Comparison of ENCODE assay signal across 14 mouse cellular contexts in the genomic region with DNA sequence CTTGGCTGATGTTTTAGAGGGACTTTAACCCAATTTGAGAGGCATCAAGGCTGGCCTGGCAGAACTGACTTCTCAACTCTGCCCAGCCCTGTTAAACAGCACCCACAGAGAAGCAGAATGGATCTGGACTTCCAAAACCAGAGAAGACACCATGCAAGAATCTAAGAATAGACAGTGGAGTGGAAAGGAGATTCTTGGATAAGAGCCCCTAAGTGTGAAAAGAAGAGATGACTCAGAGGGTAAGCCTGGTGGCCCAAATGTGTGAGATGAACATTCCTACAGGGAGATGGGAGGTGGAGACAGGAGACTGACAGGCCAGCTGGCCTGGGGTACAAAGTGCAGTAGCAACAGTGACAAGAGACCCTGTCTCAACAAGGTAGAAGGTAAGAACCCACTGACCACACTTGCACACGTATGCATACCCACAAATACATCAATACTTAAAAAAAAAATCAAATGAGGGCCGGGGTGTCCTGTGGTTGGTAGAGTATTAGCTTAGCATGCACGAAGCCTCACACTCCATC. TPM values are rescaled to one million over a fixed set of nuclear protein-coding genes. Genes with fewer than 3 reads are reported as not detected.
DNase-seq lines count a peak whose midpoint lies in the region; ATAC-seq and TF ChIP-seq lines count a peak whose summit lies in the region.
"Had no signal": no experiment of that assay in that cellular context is flagged by ENCODE, and none has a peak within 500 bp of the region (broad histone marks: within the 10 kb centered on the region; RNA-seq: fewer than 3 reads in every experiment).

No protein-coding gene starts in this region.

- no peak for TF ChIP-seq CTCF in hindbrain, postnatal 0 days (IDR thresholded peaks at IDR 0.05; ENCODE audit: low read depth)
- 0 out of 2 replicates have a peak, but pooled peaks have one; percentile 2 for TF ChIP-seq CTCF in bone marrow macrophage, adult 2 months (IDR thresholded peaks at IDR 0.05; ENCODE audit: low read depth, low read length)

- H3K4me3 ChIP-seq in heart, embryonic 11.5 days (ENCODE audit: low read depth, low read length): no peak overlapping the region
- H3K4me3 ChIP-seq in hindbrain, postnatal 0 days (ENCODE audit: low read length): no peak overlapping the region
- no peak overlapping the region; the same call in 1 of the 2 replicates for H3K4me3 ChIP-seq in hindbrain, embryonic 16.5 days (ENCODE audit: low read length)
- H3K4me3 ChIP-seq in bone marrow macrophage, adult 2 months (ENCODE audit: insufficient read depth, low read length): no peak overlapping the region
- H3K4me3 ChIP-seq in limb, embryonic 13.5 days: no peak overlapping the region
- H3K4me3 ChIP-seq in kidney, embryonic 15.5 days (replicated peaks): no peak overlapping the region
- H3K4me3 ChIP-seq: layer of hippocampus, adult 2 months; liver, embryonic 13.5 days had no signal

- H3K9me3 ChIP-seq in heart, embryonic 11.5 days (replicated peaks; ENCODE audit: control insufficient read depth, low read length): no peaks in the 10 kb centered on the region
- H3K9me3 ChIP-seq in hindbrain, postnatal 0 days (ENCODE audit: low read length): no peaks in the 10 kb centered on the region
- H3K9me3 ChIP-seq in hindbrain, embryonic 16.5 days (ENCODE audit: control insufficient read depth, low read length): no peaks in the 10 kb centered on the region
- no peaks in the 10 kb centered on the region for H3K9me3 ChIP-seq in limb, embryonic 13.5 days
- H3K9me3 ChIP-seq in kidney, embryonic 15.5 days (replicated peaks): no peaks in the 10 kb centered on the region
- H3K9me3 ChIP-seq: G1E; liver, embryonic 13.5 days had no signal

- H3K27me3 ChIP-seq in heart, embryonic 11.5 days (ENCODE audit: control insufficient read depth, insufficient read depth, low read length): peaks cover 56% of the 10 kb centered on the region
- H3K27me3 ChIP-seq in hindbrain, postnatal 0 days (ENCODE audit: insufficient read depth, low read length): peaks cover 7% of the 10 kb centered on the region
- peaks cover 26% of the 10 kb centered on the region for H3K27me3 ChIP-seq in hindbrain, embryonic 16.5 days (replicated peaks; ENCODE audit: control insufficient read depth, insufficient read depth, low read length)
- peaks cover 72% of the 10 kb centered on the region for H3K27me3 ChIP-seq in limb, embryonic 13.5 days
- peaks cover 62% of the 10 kb centered on the region for H3K27me3 ChIP-seq in kidney, embryonic 15.5 days

- ATAC-seq in heart, embryonic 11.5 days (replicated peaks; ENCODE audit: insufficient number of reproducible peaks, low FRiP score, low TSS enrichment): no peak
- no peak for ATAC-seq in hindbrain, postnatal 0 days
- no peak for ATAC-seq in hindbrain, embryonic 16.5 days
- no peak for ATAC-seq in limb, embryonic 13.5 days (ENCODE audit: low FRiP score, low read depth)
- no peak for ATAC-seq in kidney, embryonic 15.5 days (replicated peaks; ENCODE audit: low FRiP score)

- peak overlapping the region; percentile 54; the same call in 1 of the 2 replicates for H3K27ac ChIP-seq in heart, embryonic 11.5 days (ENCODE audit: low read depth, low read length)
- H3K27ac ChIP-seq in hindbrain, postnatal 0 days: no peak overlapping the region
- no peak overlapping the region for H3K27ac ChIP-seq in hindbrain, embryonic 16.5 days (ENCODE audit: low read depth, low read length)
- H3K27ac ChIP-seq in bone marrow macrophage, adult 2 months (ENCODE audit: insufficient read depth, low read depth, low read length): no peak overlapping the region
- H3K27ac ChIP-seq in limb, embryonic 13.5 days: no peak overlapping the region
- H3K27ac ChIP-seq in kidney, embryonic 15.5 days: no peak overlapping the region
- H3K27ac ChIP-seq: layer of hippocampus, adult 2 months; liver, embryonic 13.5 days had no signal

- WGBS in heart, embryonic 11.5 days (ENCODE audit: insufficient replicate concordance): 79% methylated on average over 3 of the region's 3 CpGs
- WGBS in hindbrain, postnatal 0 days: 91% methylated on average over 3 of the region's 3 CpGs
- 95% methylated on average over 3 of the region's 3 CpGs for WGBS in hindbrain, embryonic 16.5 days
- 88% methylated on average over 3 of the region's 3 CpGs for WGBS in limb, embryonic 13.5 days
- 95% methylated on average over 3 of the region's 3 CpGs for WGBS in kidney, embryonic 15.5 days

- H3K4me1 ChIP-seq in heart, embryonic 11.5 days (ENCODE audit: control insufficient read depth, insufficient read depth, low read length): peaks cover 9% of the 10 kb centered on the region
- peaks cover 12% of the 10 kb centered on the region; the same call in 1 of the 2 replicates for H3K4me1 ChIP-seq in hindbrain, postnatal 0 days (ENCODE audit: insufficient read depth, low read length)
- H3K4me1 ChIP-seq in hindbrain, embryonic 16.5 days (ENCODE audit: control insufficient read depth, insufficient read depth, low read depth, low read length): peaks cover 10% of the 10 kb centered on the region
- peaks cover 10% of the 10 kb centered on the region for H3K4me1 ChIP-seq in bone marrow macrophage, adult 2 months (ENCODE audit: control insufficient read depth, insufficient read depth, low read length)
- H3K4me1 ChIP-seq in limb, embryonic 13.5 days: peaks cover 10% of the 10 kb centered on the region
- H3K4me1 ChIP-seq in kidney, embryonic 15.5 days: peaks cover 37% of the 10 kb centered on the region

- H3K36me3 ChIP-seq in heart, embryonic 11.5 days (ENCODE audit: control insufficient read depth, insufficient read depth, low read length): no peaks in the 10 kb centered on the region
- no peaks in the 10 kb centered on the region for H3K36me3 ChIP-seq in hindbrain, postnatal 0 days (ENCODE audit: insufficient read depth, low read length)
- no peaks in the 10 kb centered on the region for H3K36me3 ChIP-seq in hindbrain, embryonic 16.5 days (ENCODE audit: control insufficient read depth, insufficient read depth, low read length)
- no peaks in the 10 kb centered on the region for H3K36me3 ChIP-seq in limb, embryonic 13.5 days
- no peaks in the 10 kb centered on the region for H3K36me3 ChIP-seq in kidney, embryonic 15.5 days
- H3K36me3 ChIP-seq: G1E; liver, embryonic 13.5 days had no signal

- DNase-seq in heart, adult 18-20 months: no peak
- no peak for DNase-seq in hindbrain, postnatal 0 days (ENCODE audit: low spot score)
- DNase-seq: cerebellum, adult 8-10 months; gastrocnemius, postnatal 36 days; kidney, adult 11 months; liver, embryonic 13.5 days had no signal

- H3K4me2 ChIP-seq in heart, embryonic 11.5 days: peak overlapping the region; percentile 99
- peak overlapping the region; percentile 98; the same call in 1 of the 2 replicates for H3K4me2 ChIP-seq in hindbrain, postnatal 0 days (ENCODE audit: low read depth, low read length)
- no peak overlapping the region for H3K4me2 ChIP-seq in hindbrain, embryonic 16.5 days (ENCODE audit: low read length)
- H3K4me2 ChIP-seq in limb, embryonic 13.5 days (replicated peaks): peak overlapping the region; percentile 99
- no peak overlapping the region for H3K4me2 ChIP-seq in kidney, embryonic 15.5 days
- H3K4me2 ChIP-seq: liver, embryonic 13.5 days had no signal

- no peak overlapping the region for H3K9ac ChIP-seq in heart, embryonic 11.5 days (ENCODE audit: low read depth, low read length)
- no peak overlapping the region for H3K9ac ChIP-seq in hindbrain, postnatal 0 days (replicated peaks; ENCODE audit: low read length)
- no peak overlapping the region for H3K9ac ChIP-seq in hindbrain, embryonic 16.5 days (ENCODE audit: low read depth, low read length)
- H3K9ac ChIP-seq in limb, embryonic 13.5 days: no peak overlapping the region
- no peak overlapping the region for H3K9ac ChIP-seq in kidney, embryonic 15.5 days
- H3K9ac ChIP-seq: liver, embryonic 13.5 days had no signal

- no peak for TF ChIP-seq POLR2A in bone marrow macrophage, adult 2 months (IDR thresholded peaks at IDR 0.05; ENCODE audit: borderline replicate concordance, low read depth, low read length)

RNA-seq across cellular contexts. Expression of gene Slc16a8, which starts 8.3 kb away (rescaled TPM):
- 0.17 TPM in 1 of 2 replicates, not detected in the other for polyA plus RNA-seq in heart, embryonic 11.5 days (2014; fragmentation: Nextera tagmentation; extraction: Ambion mirVana)
- total RNA-seq in heart, adult 18-20 months (2021): under 1 TPM; 0.50 to 0.64 TPM
- 1.0 and 2.0 TPM in 2 replicates for total RNA-seq in hindbrain, postnatal 0 days (2014; rRNA removed)
- polyA plus RNA-seq in hindbrain, postnatal 0 days (2015; fragmentation: Nextera tagmentation; extraction: Ambion mirVana): 3.1 and 3.7 TPM in 2 replicates
- polyA plus RNA-seq in hindbrain, embryonic 16.5 days (2015; fragmentation: Nextera tagmentation; extraction: Ambion mirVana): 1.4 and 2.0 TPM in 2 replicates
- not detected in 2 replicates for polyA plus RNA-seq in bone marrow macrophage, adult 2 months (2012; ENCODE audit: insufficient read depth, insufficient read length, missing spikeins)
- 0.33 and 0.59 TPM in 2 replicates for polyA plus RNA-seq in limb, embryonic 13.5 days (2015; fragmentation: Nextera tagmentation; extraction: Ambion mirVana)
- polyA plus RNA-seq in kidney, embryonic 15.5 days (2015; fragmentation: Nextera tagmentation; extraction: Ambion mirVana): 0.12 and 0.26 TPM in 2 replicates
- total RNA-seq: common myeloid progenitor, adult 5-6 weeks; G1E; layer of hippocampus, adult 2 months had no signal
- polyA plus RNA-seq: G1E; liver, embryonic 13.5 days had no signal

RNA-seq across cellular contexts. Expression of gene Baiap2l2, which starts 22.5 kb away (rescaled TPM):
- polyA plus RNA-seq in heart, embryonic 11.5 days (2014; fragmentation: Nextera tagmentation; extraction: Ambion mirVana): 11.1 and 14.0 TPM in 2 replicates
- under 1 TPM; 0.13 to 0.25 TPM for total RNA-seq in heart, adult 18-20 months (2021)
- 1.7 and 2.3 TPM in 2 replicates for total RNA-seq in hindbrain, postnatal 0 days (2014; rRNA removed)
- polyA plus RNA-seq in hindbrain, postnatal 0 days (2015; fragmentation: Nextera tagmentation; extraction: Ambion mirVana): 6.5 and 6.8 TPM in 2 replicates
- 3.1 and 5.4 TPM in 2 replicates for polyA plus RNA-seq in hindbrain, embryonic 16.5 days (2015; fragmentation: Nextera tagmentation; extraction: Ambion mirVana)
- polyA plus RNA-seq in bone marrow macrophage, adult 2 months (2012; ENCODE audit: insufficient read depth, insufficient read length, missing spikeins): not detected in 2 replicates
- 8.8 and 11.7 TPM in 2 replicates for polyA plus RNA-seq in limb, embryonic 13.5 days (2015; fragmentation: Nextera tagmentation; extraction: Ambion mirVana)
- 13.4 and 14.3 TPM in 2 replicates for polyA plus RNA-seq in kidney, embryonic 15.5 days (2015; fragmentation: Nextera tagmentation; extraction: Ambion mirVana)
- total RNA-seq: common myeloid progenitor, adult 5-6 weeks; G1E had no signal
- polyA plus RNA-seq: G1E had no signal

RNA-seq across cellular contexts. Expression of gene Gm49486, which starts 33.7 kb away (rescaled TPM):
- polyA plus RNA-seq in heart, embryonic 11.5 days (2014; fragmentation: Nextera tagmentation; extraction: Ambion mirVana): 0.59 and 0.64 TPM in 2 replicates
- total RNA-seq in heart, adult 18-20 months (2021): 1 to 10 TPM; 1.2 to 1.3 TPM
- total RNA-seq in hindbrain, postnatal 0 days (2014; rRNA removed): 0.61 and 1.7 TPM in 2 replicates
- polyA plus RNA-seq in hindbrain, postnatal 0 days (2015; fragmentation: Nextera tagmentation; extraction: Ambion mirVana): 1.5 and 2.1 TPM in 2 replicates
- polyA plus RNA-seq in hindbrain, embryonic 16.5 days (2015; fragmentation: Nextera tagmentation; extraction: Ambion mirVana): 0.87 and 1.1 TPM in 2 replicates
- polyA plus RNA-seq in bone marrow macrophage, adult 2 months (2012; ENCODE audit: insufficient read depth, insufficient read length, missing spikeins): not detected in 2 replicates
- polyA plus RNA-seq in limb, embryonic 13.5 days (2015; fragmentation: Nextera tagmentation; extraction: Ambion mirVana): 1.3 and 1.4 TPM in 2 replicates
- 0.67 and 0.74 TPM in 2 replicates for polyA plus RNA-seq in kidney, embryonic 15.5 days (2015; fragmentation: Nextera tagmentation; extraction: Ambion mirVana)
- total RNA-seq: common myeloid progenitor, adult 5-6 weeks had no signal
- polyA plus RNA-seq: G1E; liver, embryonic 13.5 days had no signal

RNA-seq across cellular contexts. Expression of gene Pick1, which starts 33.9 kb away (rescaled TPM):
- polyA plus RNA-seq in heart, embryonic 11.5 days (2014; fragmentation: Nextera tagmentation; extraction: Ambion mirVana): 17.6 and 19.3 TPM in 2 replicates
- 10 to 100 TPM; 22.4 to 22.8 TPM for total RNA-seq in heart, adult 18-20 months (2021)
- 59.4 and 68.0 TPM in 2 replicates for total RNA-seq in hindbrain, postnatal 0 days (2014; rRNA removed)
- polyA plus RNA-seq in hindbrain, postnatal 0 days (2015; fragmentation: Nextera tagmentation; extraction: Ambion mirVana): 67.7 and 70.0 TPM in 2 replicates
- polyA plus RNA-seq in hindbrain, embryonic 16.5 days (2015; fragmentation: Nextera tagmentation; extraction: Ambion mirVana): 99.1 and 100.0 TPM in 2 replicates
- 11.4 and 13.0 TPM in 2 replicates for polyA plus RNA-seq in bone marrow macrophage, adult 2 months (2012; ENCODE audit: insufficient read depth, insufficient read length, missing spikeins)
- polyA plus RNA-seq in limb, embryonic 13.5 days (2015; fragmentation: Nextera tagmentation; extraction: Ambion mirVana): 52.7 and 57.4 TPM in 2 replicates
- 45.5 and 49.8 TPM in 2 replicates for polyA plus RNA-seq in kidney, embryonic 15.5 days (2015; fragmentation: Nextera tagmentation; extraction: Ambion mirVana)

Comparison
In these comparisons a context has a peak if more than half of its experiments do, and no peak if none do; other contexts are left out.
1. H3K4me2 ChIP-seq: peak in heart, embryonic 11.5 days (single experiment), hindbrain, postnatal 0 days (single experiment) and limb, embryonic 13.5 days (single experiment); none in hindbrain, embryonic 16.5 days (single experiment) and kidney, embryonic 15.5 days (single experiment).